Mouse (Mus musculus) forebrain, postnatal 0 days (tissue): Measurements from ENCODE around the gene 2210010C04Rik. TPM values are rescaled to one million over a fixed set of nuclear protein-coding genes. Genes with fewer than 3 reads are reported as not detected.
A peak's percentile ranks its signal among the peaks of the same experiment; 100 is the strongest.

Experiments
- ATAC-seq: fragments of 200-750 bp; cut with Nextera tagmentation; 2 replicates; pipeline ENCODE4 v1.8.0; 2017; ENCODE audit warnings: mild to moderate bottlenecking, moderate library complexity
- DNase-seq: peaks from one replicate; pipeline ENCODE4 v3.0.0-alpha.2; 2015
- H3K27ac ChIP-seq: fragments of 300-500 bp; sonication (generic); 2 replicates; pipeline ENCODE4 v1.5.1; 2014; ENCODE audit warnings: low read depth, mild to moderate bottlenecking, antibody characterized with exemption, low read length, moderate library complexity, mixed read lengths
- H3K27me3 ChIP-seq: fragments of 300-500 bp; sonication (generic); 2 replicates; pipeline ENCODE4 v1.6.1; 2014; ENCODE audit warnings: mild to moderate bottlenecking, low read length, mixed read lengths; ENCODE audit not compliant: insufficient read depth
- H3K36me3 ChIP-seq: fragments of 300-500 bp; sonication (generic); 2 replicates; pipeline ENCODE4 v1.6.1; 2014; ENCODE audit warnings: mild to moderate bottlenecking, moderate library complexity; ENCODE audit not compliant: insufficient read depth
- H3K4me1 ChIP-seq: fragments of 300-500 bp; sonication (generic); 2 replicates; pipeline ENCODE4 v1.6.1; 2014; ENCODE audit warnings: antibody characterized with exemption; ENCODE audit not compliant: insufficient read depth
- H3K4me2 ChIP-seq: fragments of 300-500 bp; sonication (generic); 2 replicates; pipeline ENCODE4 v1.6.1; 2014; ENCODE audit warnings: low read depth, mild to moderate bottlenecking, moderate library complexity
- H3K4me3 ChIP-seq: fragments of 300-500 bp; sonication (generic); 2 replicates; pipeline ENCODE4 v1.5.1; 2014; ENCODE audit warnings: low read depth, low read length, mixed read lengths
- H3K9ac ChIP-seq: fragments of 300-500 bp; sonication (generic); 2 replicates; pipeline ENCODE4 v1.6.1; 2014; ENCODE audit warnings: mild to moderate bottlenecking
- H3K9me3 ChIP-seq: fragments of 300-500 bp; sonication (generic); 2 replicates; pipeline ENCODE4 v1.6.1; 2016; ENCODE audit warnings: low read length
- CTCF ChIP-seq: sonication (generic); IDR thresholded peaks from 2 replicates; pipeline ENCODE4 v1.5.1; 2016; ENCODE audit warnings: antibody characterized with exemption, control low read depth, low read depth
- WGBS: fragments of 180-500 bp; shearing (Covaris S2); extraction: QIAGEN DNeasy Blood & Tissue Kit; methylation state at CpG from one replicate; pipeline ENCODE4 v1.1.7; 2014; 5-methylcytosine and 5-hydroxymethylcytosine counted together
- polyA plus RNA-seq: library from polyadenylated mRNA; unstranded; fragments of >200 nt; fragmentation: Nextera tagmentation; extraction: Ambion mirVana; gene quantifications from 2 replicates; pipeline ENCODE4 v1.2.1, GENCODE M21; 2015
- total RNA-seq: library from RNA; depleted of rRNA; stranded (reverse); fragments of >200 nt; gene quantifications from 2 replicates; pipeline ENCODE4 v1.2.3, GENCODE M21; 2014

The 2210010C04Rik gene
- total and polyA plus RNA-seq, 2 experiments from 2014 or later, result not detected

GRCm38 (mm10) chr6:41061085-41061484 is 25.8 kb upstream of the 2210010C04Rik start:
- 74% methylated on average over 5 of the region's 5 CpGs for WGBS
- ATAC-seq (no peak), DNase-seq (no peak)
- Histone ChIP-seq H3K9me3 (no peaks in the 10 kb centered on the region), H3K36me3 (no peaks in the 10 kb centered on the region), H3K4me3 (no peak overlapping the region), H3K4me2 (no peak overlapping the region), H3K9ac (no peak overlapping the region), H3K27ac (no peak overlapping the region), H3K4me1 (no peaks in the 10 kb centered on the region), H3K27me3 (no peaks in the 10 kb centered on the region)
- 0 out of 2 replicates have a peak, but pooled peaks have one; percentile 12 for TF ChIP-seq CTCF

- WGBS, result 77% methylated on average over 5 of the region's 5 CpGs
- TF ChIP-seq CTCF, result no peak
- no peaks in the 10 kb centered on the region for H3K9me3 ChIP-seq
- no peak for ATAC-seq
- DNase-seq, result no peak
- no peak overlapping the region for H3K4me3 ChIP-seq
- no peak overlapping the region for H3K9ac ChIP-seq
- H3K36me3 ChIP-seq, result no peaks in the 10 kb centered on the region
- no peak overlapping the region for H3K4me2 ChIP-seq
- H3K27me3 ChIP-seq, result no peaks in the 10 kb centered on the region
- no peak overlapping the region for H3K27ac ChIP-seq
- no peaks in the 10 kb centered on the region for H3K4me1 ChIP-seq
Observed at GRCm38 (mm10) chr6:41057653-41058052, 22.3 kb upstream of the 2210010C04Rik start.

- no peaks in the 10 kb centered on the region for H3K4me1 ChIP-seq
- H3K4me3 ChIP-seq, result no peak overlapping the region
- DNase-seq, result peak; percentile 48
- no peak for ATAC-seq
- peak; percentile 63 for TF ChIP-seq CTCF
- H3K27ac ChIP-seq, result no peak overlapping the region
- no peaks in the 10 kb centered on the region for H3K9me3 ChIP-seq
- H3K36me3 ChIP-seq, result no peaks in the 10 kb centered on the region
- no peak overlapping the region for H3K9ac ChIP-seq
- no peak overlapping the region for H3K4me2 ChIP-seq
- WGBS, result 27% methylated on average over 2 of the region's 2 CpGs
- H3K27me3 ChIP-seq, result no peaks in the 10 kb centered on the region
Observed at GRCm38 (mm10) chr6:41055581-41055980, 20.3 kb upstream of the 2210010C04Rik start.

GRCm38 (mm10) chr6:41054379-41054778 is 19.1 kb upstream of the 2210010C04Rik start:
- no peaks in the 10 kb centered on the region for H3K27me3 ChIP-seq
- no peak overlapping the region for H3K4me2 ChIP-seq
- no peak for ATAC-seq
- TF ChIP-seq CTCF, result no peak
- WGBS, result 89% methylated on average over 2 of the region's 2 CpGs
- H3K36me3 ChIP-seq, result no peaks in the 10 kb centered on the region
- no peak overlapping the region for H3K27ac ChIP-seq
- H3K9ac ChIP-seq, result no peak overlapping the region
- no peaks in the 10 kb centered on the region for H3K9me3 ChIP-seq
- no peak for DNase-seq
- H3K4me3 ChIP-seq, result no peak overlapping the region
- H3K4me1 ChIP-seq, result no peaks in the 10 kb centered on the region

GRCm38 (mm10) chr6:41051824-41052223 is 16.5 kb upstream of the 2210010C04Rik start:
- H3K27me3 ChIP-seq, result no peaks in the 10 kb centered on the region
- no peak overlapping the region for H3K4me2 ChIP-seq
- ATAC-seq (no peak), DNase-seq (no peak)
- no peaks in the 10 kb centered on the region for H3K4me1 ChIP-seq
- WGBS, result 89% methylated on average over 4 of the region's 4 CpGs
- H3K9ac ChIP-seq, result no peak overlapping the region
- no peaks in the 10 kb centered on the region for H3K9me3 ChIP-seq
- no peak overlapping the region for H3K27ac ChIP-seq
- H3K4me3 ChIP-seq, result no peak overlapping the region
- H3K36me3 ChIP-seq, result no peaks in the 10 kb centered on the region
- TF ChIP-seq CTCF, result no peak

GRCm38 (mm10) chr6:41048602-41049001 is 13.3 kb upstream of the 2210010C04Rik start:
- DNase-seq, result no peak
- no peak overlapping the region for H3K4me3 ChIP-seq
- no peaks in the 10 kb centered on the region for H3K36me3 ChIP-seq
- 66% methylated on average over 1 of the region's 1 CpGs for WGBS
- no peaks in the 10 kb centered on the region for H3K4me1 ChIP-seq
- no peaks in the 10 kb centered on the region for H3K27me3 ChIP-seq
- no peaks in the 10 kb centered on the region for H3K9me3 ChIP-seq
- H3K4me2 ChIP-seq, result no peak overlapping the region
- H3K9ac ChIP-seq, result no peak overlapping the region
- ATAC-seq, result no peak; the same call in 1 of the 2 replicates
- no peak for TF ChIP-seq CTCF
- H3K27ac ChIP-seq, result no peak overlapping the region

GRCm38 (mm10) chr6:41047961-41048360 is 12.7 kb upstream of the 2210010C04Rik start:
- TF ChIP-seq CTCF, result 0 out of 2 replicates have a peak, but pooled peaks have one; percentile 2
- Histone ChIP-seq H3K27me3 (no peaks in the 10 kb centered on the region), H3K4me2 (no peak overlapping the region), H3K27ac (no peak overlapping the region), H3K9me3 (no peaks in the 10 kb centered on the region), H3K4me3 (no peak overlapping the region), H3K36me3 (no peaks in the 10 kb centered on the region), H3K4me1 (no peaks in the 10 kb centered on the region), H3K9ac (no peak overlapping the region)
- DNase-seq (no peak), ATAC-seq (no peak)
- 91% methylated on average over 1 of the region's 1 CpGs for WGBS

- ATAC-seq, result no peak
- no peak for DNase-seq
- H3K4me1 ChIP-seq, result no peaks in the 10 kb centered on the region
- no peaks in the 10 kb centered on the region for H3K36me3 ChIP-seq
- no peak overlapping the region for H3K4me2 ChIP-seq
- H3K9ac ChIP-seq, result no peak overlapping the region
- H3K27ac ChIP-seq, result no peak overlapping the region
- no peak for TF ChIP-seq CTCF
- 86% methylated on average over 1 of the region's 1 CpGs for WGBS
- H3K9me3 ChIP-seq, result no peaks in the 10 kb centered on the region
- H3K27me3 ChIP-seq, result no peaks in the 10 kb centered on the region
- no peak overlapping the region for H3K4me3 ChIP-seq
Observed at GRCm38 (mm10) chr6:41047202-41047601, 11.9 kb upstream of the 2210010C04Rik start.
